Mouse (Mus musculus): ENCODE measurements around the gene Otud5. TPM values are rescaled to one million over a fixed set of nuclear protein-coding genes. Genes with fewer than 3 reads are reported as not detected.
"Not testable (repeated sequence)": the region's sequence is repeated elsewhere in the genome, so short reads cannot be mapped to it uniquely, and the experiment has no call there.

The Otud5 gene
- 49.4 and 52.5 TPM in 2 replicates for polyA plus RNA-seq (2012; rRNA removed)

- Histone ChIP-seq H3K4me1 (ENCODE audit: control insufficient read depth, insufficient read depth, low read length) (peaks cover 5% of the 10 kb centered on the region; the same call in 1 of the 2 replicates), H3K27me3 (ENCODE audit: control insufficient read depth, insufficient read depth, low read length) (no peaks in the 10 kb centered on the region), H3K27ac (ENCODE audit: insufficient read depth, low read length) (peak within 1 kb of the TSS; percentile 82), H3K4me3 (replicated peaks; ENCODE audit: insufficient read depth, low read depth, low read length) (peak within 1 kb of the TSS; percentile 89)
- TF ChIP-seq CTCF (IDR thresholded peaks at IDR 0.05; ENCODE audit: borderline replicate concordance, insufficient read depth, low read depth, low read length) (no peak), POLR2A (IDR thresholded peaks at IDR 0.05; ENCODE audit: borderline replicate concordance, insufficient read depth, low read length) (peak; percentile 47; the same call in 1 of the 2 replicates)
- DNase-seq = peak; percentile 92 to 96
- 5% methylated on average over 69 of the region's 74 CpGs for WGBS
These were observed at the start of gene Otud5 for GRCm38 (mm10) chrX:7841163-7842162. Gene Otud5, plus strand, starts transcription at chrX:7841364.

- DNase-seq = peak in 1 of 2 experiments; percentile 21
- 41% methylated on average over 3 of the region's 3 CpGs for WGBS
These were observed 47.8 kb upstream of the Otud5 start for GRCm38 (mm10) chrX:7793361-7793760.

GRCm38 (mm10) chrX:7795016-7795415 is 46.1 kb upstream of the Otud5 start:
- TF ChIP-seq POLR2A (IDR thresholded peaks at IDR 0.05; ENCODE audit: borderline replicate concordance, insufficient read depth, low read length) = no peak
- TF ChIP-seq CTCF (IDR thresholded peaks at IDR 0.05; ENCODE audit: borderline replicate concordance, insufficient read depth, low read depth, low read length) = no peak
- 37% methylated on average over 7 of the region's 7 CpGs for WGBS
- Histone ChIP-seq H3K4me3 (replicated peaks; ENCODE audit: insufficient read depth, low read depth, low read length) (no peak overlapping the region), H3K27me3 (ENCODE audit: control insufficient read depth, insufficient read depth, low read length) (no peaks in the 10 kb centered on the region), H3K27ac (ENCODE audit: insufficient read depth, low read length) (no peak overlapping the region), H3K4me1 (ENCODE audit: control insufficient read depth, insufficient read depth, low read length) (no peaks in the 10 kb centered on the region)
- no peak for DNase-seq

More at GRCm38 (mm10) chrX:7793361-7793760, 47.8 kb upstream of the Otud5 start:
- H3K27me3 ChIP-seq (ENCODE audit: control insufficient read depth, insufficient read depth, low read length) = no peaks in the 10 kb centered on the region
- H3K4me3 ChIP-seq (replicated peaks; ENCODE audit: insufficient read depth, low read depth, low read length) = no peak overlapping the region
- no peak overlapping the region for H3K27ac ChIP-seq (ENCODE audit: insufficient read depth, low read length)
- TF ChIP-seq POLR2A (IDR thresholded peaks at IDR 0.05; ENCODE audit: borderline replicate concordance, insufficient read depth, low read length) (no peak), CTCF (IDR thresholded peaks at IDR 0.05; ENCODE audit: borderline replicate concordance, insufficient read depth, low read depth, low read length) (peak; percentile 34; the same call in 1 of the 2 replicates)
- no peaks in the 10 kb centered on the region for H3K4me1 ChIP-seq (ENCODE audit: control insufficient read depth, insufficient read depth, low read length)

- DNase-seq = no peak
- WGBS = 87% methylated on average over 3 of the region's 3 CpGs
- TF ChIP-seq POLR2A (IDR thresholded peaks at IDR 0.05; ENCODE audit: borderline replicate concordance, insufficient read depth, low read length) (no peak), CTCF (IDR thresholded peaks at IDR 0.05; ENCODE audit: borderline replicate concordance, insufficient read depth, low read depth, low read length) (no peak)
These were observed 43.8 kb upstream of the Otud5 start for GRCm38 (mm10) chrX:7797327-7797726.

GRCm38 (mm10) chrX:7802157-7802556 is 39.0 kb upstream of the Otud5 start:
- not testable (repeated sequence) for H3K4me1 ChIP-seq (ENCODE audit: control insufficient read depth, insufficient read depth, low read length); DNase-seq; H3K4me3 ChIP-seq (replicated peaks; ENCODE audit: insufficient read depth, low read depth, low read length); H3K27me3 ChIP-seq (ENCODE audit: control insufficient read depth, insufficient read depth, low read length); H3K27ac ChIP-seq (ENCODE audit: insufficient read depth, low read length)
- WGBS = 91% methylated on average over 2 of the region's 2 CpGs

More at GRCm38 (mm10) chrX:7797327-7797726, 43.8 kb upstream of the Otud5 start:
- H3K27ac ChIP-seq (ENCODE audit: insufficient read depth, low read length) = no peak overlapping the region
- H3K27me3 ChIP-seq (ENCODE audit: control insufficient read depth, insufficient read depth, low read length) = no peaks in the 10 kb centered on the region
- no peaks in the 10 kb centered on the region for H3K4me1 ChIP-seq (ENCODE audit: control insufficient read depth, insufficient read depth, low read length)
- H3K4me3 ChIP-seq (replicated peaks; ENCODE audit: insufficient read depth, low read depth, low read length) = no peak overlapping the region

GRCm38 (mm10) chrX:7815016-7815415 is 26.1 kb upstream of the Otud5 start:
- H3K27me3 ChIP-seq (ENCODE audit: control insufficient read depth, insufficient read depth, low read length); H3K4me3 ChIP-seq (replicated peaks; ENCODE audit: insufficient read depth, low read depth, low read length); DNase-seq; H3K4me1 ChIP-seq (ENCODE audit: control insufficient read depth, insufficient read depth, low read length); H3K27ac ChIP-seq (ENCODE audit: insufficient read depth, low read length): not testable (repeated sequence)
- WGBS = 50% methylated on average over 8 of the region's 8 CpGs

GRCm38 (mm10) chrX:7821865-7822779 is 19.0 kb upstream of the Otud5 start, which contains the start of gene Kcnd1:
Gene Kcnd1, plus strand, starts transcription at chrX:7822289.
- H3K27ac ChIP-seq (ENCODE audit: insufficient read depth, low read length) = 0 out of 2 replicates have a peak within 1 kb of the TSS, but pooled peaks have one; percentile 21
- peak within 1 kb of the TSS; percentile 76 for H3K4me3 ChIP-seq (replicated peaks; ENCODE audit: insufficient read depth, low read depth, low read length)
- TF ChIP-seq CTCF (IDR thresholded peaks at IDR 0.05; ENCODE audit: borderline replicate concordance, insufficient read depth, low read depth, low read length) (no peak), POLR2A (IDR thresholded peaks at IDR 0.05; ENCODE audit: borderline replicate concordance, insufficient read depth, low read length) (no peak)
- 6% methylated on average over 23 of the region's 24 CpGs for WGBS
- H3K27me3 ChIP-seq (ENCODE audit: control insufficient read depth, insufficient read depth, low read length) = no peaks in the 10 kb centered on the region
- H3K4me1 ChIP-seq (ENCODE audit: control insufficient read depth, insufficient read depth, low read length) = no peaks in the 10 kb centered on the region; the same call in none of the 2 replicates
- DNase-seq = peak; percentile 26 to 30

All from cerebellum, adult 2 months (tissue).